Mouse (Mus musculus): ENCODE results near the gene Plbd1. TPM values are rescaled to one million over a fixed set of nuclear protein-coding genes. Genes with fewer than 3 reads are reported as not detected.

Gene Plbd1
- polyA plus RNA-seq, 1 experiment, result 43.4 TPM

- WGBS, result 94% methylated on average over 4 of the region's 4 CpGs
- no peak for DNase-seq (ENCODE audit: low read depth, low spot score)
These were observed 71.0 kb downstream of the Plbd1 start for GRCm38 (mm10) chr6:136590739-136591138.

- WGBS, result 84% methylated on average over 5 of the region's 5 CpGs
- DNase-seq (ENCODE audit: low read depth, low spot score), result no peak
These were observed 95.7 kb downstream of the Plbd1 start for GRCm38 (mm10) chr6:136566002-136566401.

Other genes with a start within 250 kb of the Plbd1 start
- not detected in 2 replicates for gene E330021D16Rik, start 246.4 kb downstream of the Plbd1 start, polyA plus RNA-seq (2012; rRNA removed)
- gene Atf7ip, start 155.8 kb downstream of the Plbd1 start, polyA plus RNA-seq (2012; rRNA removed), result 7.8 and 16.0 TPM in 2 replicates
- 75.9 and 98.3 TPM in 2 replicates for gene Gucy2c, start 119.8 kb upstream of the Plbd1 start, polyA plus RNA-seq (2012; rRNA removed)
- 2.2 and 2.6 TPM in 2 replicates for gene Hist4h4, start 142.5 kb upstream of the Plbd1 start, polyA plus RNA-seq (2012; rRNA removed)
- 221 and 301 TPM in 2 replicates for gene H2afj, start 146.3 kb upstream of the Plbd1 start, polyA plus RNA-seq (2012; rRNA removed)
- 0.12 and 0.19 TPM in 2 replicates for gene BC049715, start 165.7 kb upstream of the Plbd1 start, polyA plus RNA-seq (2012; rRNA removed)
- 26.9 and 30.0 TPM in 2 replicates for gene Wbp11, start 166.3 kb upstream of the Plbd1 start, polyA plus RNA-seq (2012; rRNA removed)
- not detected in 2 replicates for gene Smco3, start 173.5 kb upstream of the Plbd1 start, polyA plus RNA-seq (2012; rRNA removed)
- 0.60 and 0.64 TPM in 2 replicates for gene Art4, start 195.8 kb upstream of the Plbd1 start, polyA plus RNA-seq (2012; rRNA removed)
- 209 and 260 TPM in 2 replicates for gene Mgp, start 213.9 kb upstream of the Plbd1 start, polyA plus RNA-seq (2012; rRNA removed)